Mouse (Mus musculus) adrenal gland, adult 8-10 months (tissue): ENCODE measurements around the gene Tmem211. TPM values are rescaled to one million over a fixed set of nuclear protein-coding genes. Genes with fewer than 3 reads are reported as not detected.

ENCODE experiments used
- DNase-seq: peaks from one replicate; pipeline ENCODE4 v3.0.0; 2022
- total RNA-seq, 4 experiments: library from RNA; stranded (reverse); gene quantifications; 2 replicates each; pipeline ENCODE4 v1.2.4; 2022

Gene Tmem211
- not detected for total RNA-seq

DNA sequence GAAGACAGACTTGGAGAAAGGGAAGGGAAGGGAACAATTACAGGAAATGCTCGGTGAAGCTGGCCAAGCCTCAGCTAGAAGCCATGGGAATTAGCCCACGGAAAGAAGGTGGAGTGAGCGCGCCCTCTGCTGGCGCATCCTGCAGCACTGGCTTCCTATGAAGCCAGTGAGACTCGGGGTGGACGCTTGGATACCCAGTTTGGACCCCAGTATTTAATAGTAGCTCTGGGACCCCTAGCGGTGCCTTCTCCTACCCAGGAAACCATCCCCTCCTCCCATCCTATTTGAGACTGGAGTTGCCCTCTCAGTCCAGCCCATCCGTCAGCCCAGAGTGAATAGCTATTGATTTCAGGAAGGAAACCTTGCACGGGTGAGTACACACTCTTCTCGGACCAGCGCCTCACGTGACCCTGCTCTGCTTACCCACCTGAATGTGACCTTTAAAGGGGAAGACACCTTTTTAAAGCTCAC lies at the start of gene Tmem211:
Gene Tmem211 (plus strand): TSS at position 278 of the 471 bp plus-strand sequence.
- DNase-seq = peak; percentile 56

DNA sequence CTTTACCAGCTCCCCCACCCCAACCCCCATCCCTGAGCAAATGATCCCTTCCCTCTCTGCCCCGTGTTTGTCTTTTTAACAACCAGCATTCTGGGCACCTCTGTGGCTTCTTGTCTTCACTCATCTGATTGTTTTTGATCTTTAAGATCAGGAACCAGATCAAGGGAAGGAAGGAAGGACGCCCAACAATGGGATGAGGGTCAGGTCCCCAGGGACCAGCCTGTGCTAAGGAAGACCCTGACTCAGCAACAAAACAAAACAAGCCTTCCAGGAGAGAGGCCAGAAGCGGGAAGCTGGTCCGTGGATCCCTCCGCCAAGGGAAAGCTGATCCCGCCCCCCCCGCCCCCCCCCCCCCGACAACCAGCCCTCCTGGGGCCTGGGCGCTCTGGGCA lies 47.3 kb upstream of the Tmem211 start:
- DNase-seq = no peak

GRCm38 (mm10) chr5:113179843-113180682 lies 46.6 kb upstream of the Tmem211 start:
- peak; percentile 78 for DNase-seq

- no peak for DNase-seq
Measured at GRCm38 (mm10) chr5:113180755-113181154, 46.0 kb upstream of the Tmem211 start.

- DNase-seq = no peak
Measured at GRCm38 (mm10) chr5:113181441-113181840, 45.3 kb upstream of the Tmem211 start.

DNA sequence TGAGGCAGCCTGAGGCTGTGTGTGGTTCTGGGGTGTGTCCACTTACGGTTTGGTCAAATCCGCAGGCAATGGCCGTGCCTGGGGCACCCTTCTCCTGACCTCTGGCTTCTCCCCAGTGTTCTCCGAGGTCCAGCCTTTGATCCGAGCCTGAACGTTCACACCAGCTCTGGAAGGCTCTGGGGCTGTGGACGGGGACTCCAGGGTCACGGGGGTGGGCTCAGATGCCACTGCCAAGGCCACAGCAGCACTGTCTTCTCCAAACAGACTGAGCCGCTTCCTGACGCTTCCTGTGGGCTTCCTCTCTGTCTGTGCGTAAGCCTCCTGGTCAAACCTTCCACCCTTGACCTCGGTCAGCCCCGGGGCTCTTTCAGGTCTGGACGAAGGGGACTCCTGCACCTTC lies 36.2 kb upstream of the Tmem211 start:
- no peak for DNase-seq

- DNase-seq = no peak
Measured at GRCm38 (mm10) chr5:113191901-113192300, 34.8 kb upstream of the Tmem211 start.

- DNase-seq = no peak
Measured at GRCm38 (mm10) chr5:113193762-113194161, 32.9 kb upstream of the Tmem211 start.

DNA sequence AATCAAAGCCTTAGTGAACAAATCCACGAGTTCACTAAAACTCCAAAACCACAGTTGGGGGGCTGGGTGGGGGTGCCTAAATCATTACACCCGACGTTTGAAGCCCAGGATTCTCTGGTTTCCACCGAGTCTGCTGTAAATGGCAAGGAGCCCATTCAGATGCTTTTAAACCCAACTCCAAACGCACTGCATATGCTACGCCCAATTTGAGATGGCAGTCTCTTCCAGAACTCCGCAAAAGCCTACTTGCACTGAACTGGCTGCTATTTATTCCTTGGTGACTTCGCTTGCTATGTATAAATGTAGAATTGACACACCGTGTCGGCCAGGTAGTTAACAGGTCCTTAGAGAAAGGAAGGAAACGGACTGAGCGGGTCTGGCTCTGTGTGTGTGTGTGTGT lies 31.3 kb upstream of the Tmem211 start:
- no peak for DNase-seq

DNA sequence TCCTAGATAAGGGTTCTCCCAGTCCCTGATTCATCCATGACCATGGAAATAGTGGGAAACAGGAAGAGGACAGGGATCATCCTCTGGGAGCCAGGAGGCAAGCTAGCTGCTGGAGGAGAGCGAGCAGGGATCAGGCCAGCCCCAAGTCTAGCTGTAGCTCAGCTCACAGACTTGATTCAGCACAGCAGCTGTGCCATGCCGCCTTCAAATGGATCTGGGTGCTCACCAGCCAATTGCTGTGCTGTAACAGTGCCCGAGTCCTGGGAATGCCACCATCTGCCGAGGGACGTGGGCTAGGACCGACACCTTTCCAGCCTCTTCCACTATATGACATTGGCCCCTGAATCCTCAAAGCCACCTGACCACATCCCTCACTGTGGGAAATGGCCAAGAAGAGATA lies 30.8 kb upstream of the Tmem211 start:
- no peak for DNase-seq

DNA sequence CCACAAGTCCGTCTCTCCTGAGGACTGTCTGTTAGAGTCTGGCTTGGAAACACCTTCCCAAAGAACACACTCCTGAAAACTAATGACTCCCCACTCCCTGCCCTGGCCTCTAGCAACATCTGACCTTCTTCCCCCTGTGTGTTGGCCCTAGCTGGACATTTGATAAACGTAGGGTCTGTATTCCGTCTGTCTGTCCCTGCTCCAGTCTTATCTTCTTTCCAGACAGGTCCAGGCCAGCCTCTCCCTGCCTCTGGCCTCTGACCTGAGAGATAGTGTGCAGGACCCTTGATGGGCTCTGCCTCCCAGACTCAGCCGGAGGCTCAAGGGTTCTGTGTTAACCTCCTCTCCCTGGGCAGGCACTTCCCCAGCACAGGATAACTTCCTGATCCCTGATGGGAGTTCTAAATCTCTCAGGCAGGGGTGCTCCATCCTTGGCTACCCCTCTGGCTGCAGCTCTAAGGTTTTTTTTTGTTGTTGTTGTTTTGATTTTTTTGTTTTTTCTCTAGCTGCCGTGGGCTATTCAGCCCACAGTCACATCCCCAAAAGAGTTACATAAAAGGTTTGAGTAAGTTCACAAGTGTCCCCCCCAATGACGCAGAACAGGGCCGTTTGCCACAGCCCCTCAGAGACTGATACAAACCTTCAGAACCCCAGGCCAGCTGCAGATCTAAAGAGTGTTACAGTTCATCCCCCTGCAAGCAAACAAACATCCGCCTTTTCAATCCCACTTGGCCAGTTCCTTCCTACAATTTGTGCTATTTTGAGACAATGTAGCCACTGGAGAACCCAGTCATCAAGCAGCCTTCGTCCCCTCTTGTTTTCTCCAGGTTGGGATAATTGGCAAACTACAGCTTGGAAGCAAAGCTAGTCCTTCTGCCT lies 29.6 kb upstream of the Tmem211 start:
- no peak for DNase-seq

DNA sequence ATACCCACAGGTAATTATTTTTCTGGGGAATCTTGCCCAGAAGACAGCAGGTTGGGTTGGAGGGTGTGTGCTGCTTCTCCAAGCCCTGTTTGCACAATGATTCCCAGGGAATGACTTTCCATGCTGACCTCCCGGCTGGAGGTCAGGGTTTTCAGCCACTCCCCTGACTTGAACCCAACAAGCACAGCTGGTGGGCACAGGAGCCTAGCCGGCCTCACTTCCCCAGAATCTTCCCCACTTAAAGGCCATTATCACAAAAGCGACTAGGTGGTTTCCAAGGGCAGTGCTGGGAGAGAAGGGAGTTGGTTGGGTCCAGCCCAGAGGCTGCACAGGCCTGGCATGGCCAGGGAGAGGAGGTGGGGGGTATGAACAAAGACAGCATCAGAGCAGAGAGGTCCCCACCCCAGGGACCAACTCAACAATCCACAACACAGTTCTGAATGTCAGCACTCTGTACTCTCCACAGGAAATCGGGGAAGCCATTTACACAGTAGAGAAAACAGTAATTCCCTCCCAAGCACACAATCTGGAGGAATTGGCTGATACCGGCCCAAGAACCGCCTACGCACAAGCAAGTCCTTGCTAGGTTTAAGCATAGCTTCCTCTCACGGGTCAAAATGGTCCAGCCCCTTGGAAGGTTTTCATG lies 27.5 kb upstream of the Tmem211 start:
- no peak for DNase-seq

DNA sequence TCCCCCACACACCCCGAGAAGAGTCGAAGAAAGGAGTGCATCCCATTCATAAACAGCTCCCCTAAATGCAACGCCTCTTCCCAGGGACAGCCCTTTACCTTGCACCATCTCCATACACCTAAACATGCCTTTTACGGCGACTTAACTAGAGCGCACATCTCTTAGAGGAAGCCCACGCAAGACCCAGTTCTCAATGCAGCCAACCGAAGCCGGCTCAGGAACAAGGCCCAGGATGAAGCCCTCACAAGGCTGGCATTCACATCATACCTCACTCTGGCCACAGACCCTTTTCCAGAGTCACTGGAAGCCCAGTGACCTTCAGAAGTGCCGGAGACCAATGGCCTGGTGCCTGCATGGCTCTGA lies 27.0 kb upstream of the Tmem211 start:
- DNase-seq = no peak

DNA sequence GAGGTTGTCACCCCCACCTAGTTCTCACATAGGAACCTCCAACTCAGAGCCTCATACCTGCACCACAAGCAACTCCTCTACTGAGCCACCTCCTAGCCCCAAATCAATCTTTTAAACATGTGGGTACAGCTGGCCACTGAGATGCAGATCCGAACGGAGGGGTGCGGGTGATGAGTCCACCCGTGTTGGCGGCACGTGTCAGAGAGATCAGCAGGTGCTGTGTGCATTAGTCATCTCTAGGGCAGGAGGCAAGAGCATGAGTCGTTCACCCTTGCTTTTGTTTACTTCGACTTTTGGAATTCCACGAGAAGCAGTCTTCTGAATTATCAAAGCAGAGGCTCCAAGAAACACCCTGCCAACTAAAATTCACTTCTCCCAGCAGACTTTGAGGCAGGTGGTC lies 22.5 kb upstream of the Tmem211 start:
- no peak for DNase-seq

DNA sequence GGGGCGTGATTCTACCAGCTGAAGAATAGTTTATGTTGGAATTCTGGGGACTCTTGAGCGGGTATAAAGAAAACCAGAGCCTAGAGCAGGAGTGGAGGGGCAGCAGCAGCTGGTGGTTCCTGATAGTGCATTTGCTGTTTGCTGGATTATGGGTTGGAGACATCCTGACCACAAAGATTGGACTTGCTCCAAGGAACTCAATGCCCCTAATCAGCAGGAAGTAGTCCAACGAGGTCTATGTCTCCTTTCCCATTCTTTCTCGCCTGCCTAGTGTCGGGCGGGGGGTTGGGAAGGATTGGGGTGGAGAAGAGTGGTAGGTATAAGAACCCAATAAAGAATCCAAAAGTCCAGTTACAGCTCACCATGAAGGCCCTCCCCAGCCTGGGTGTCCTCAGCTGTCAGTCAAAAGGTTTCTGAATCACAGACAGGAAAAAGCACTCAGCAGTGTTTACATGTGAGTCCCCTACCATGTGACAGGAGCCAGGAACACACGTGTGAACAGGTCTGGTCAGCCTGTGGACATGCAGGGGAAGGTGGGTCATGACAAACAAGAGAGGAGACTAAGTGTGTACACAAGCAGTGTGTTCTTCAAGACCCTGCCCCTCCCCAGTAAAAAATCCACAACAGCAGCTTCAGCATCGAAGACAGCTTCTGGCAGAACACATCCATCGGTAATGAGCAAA lies 19.9 kb upstream of the Tmem211 start:
- DNase-seq = no peak

- DNase-seq = no peak
Measured at GRCm38 (mm10) chr5:113208048-113208447, 18.7 kb upstream of the Tmem211 start.

GRCm38 (mm10) chr5:113208622-113209400 lies 17.9 kb upstream of the Tmem211 start:
- no peak for DNase-seq

DNA sequence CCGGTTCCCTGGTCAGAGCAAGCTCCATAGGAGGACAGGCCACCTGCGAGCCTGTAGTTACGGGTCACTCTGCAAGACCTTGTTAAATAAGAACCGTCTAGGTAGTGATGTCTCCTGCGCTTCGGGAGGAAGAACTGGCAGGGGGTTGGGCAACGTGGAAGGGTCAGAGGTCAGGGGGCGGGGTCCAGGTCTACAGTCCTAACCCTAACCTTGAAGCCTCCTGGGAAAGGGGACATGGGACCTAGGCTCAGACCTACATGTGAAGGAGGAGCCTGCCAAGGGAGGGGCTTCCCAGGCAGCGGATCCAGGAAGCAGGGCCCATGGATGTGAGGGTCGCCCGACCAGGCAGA lies 17.3 kb upstream of the Tmem211 start:
- no peak for DNase-seq

DNA sequence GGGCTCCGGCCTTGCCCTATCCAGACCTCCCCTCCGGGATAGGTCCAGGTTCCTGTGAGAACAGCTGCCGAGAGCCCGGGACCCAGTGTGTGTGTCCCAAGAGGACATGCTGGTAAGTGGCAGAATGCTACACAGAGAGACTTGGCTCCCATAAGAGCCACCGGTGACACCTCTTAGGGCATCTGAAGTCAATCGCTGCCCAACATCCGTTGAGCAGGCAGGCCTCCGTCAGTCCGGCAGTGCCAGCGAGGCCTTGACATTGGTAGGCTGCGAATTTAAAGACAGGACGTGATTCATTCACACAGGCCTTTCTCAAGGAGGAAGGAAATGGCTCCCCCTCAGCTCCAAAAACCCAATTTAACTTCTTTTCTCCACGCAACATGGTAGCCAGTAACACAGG lies 16.8 kb upstream of the Tmem211 start:
- no peak for DNase-seq

GRCm38 (mm10) chr5:113210314-113210713 lies 16.4 kb upstream of the Tmem211 start:
- DNase-seq = no peak

DNA sequence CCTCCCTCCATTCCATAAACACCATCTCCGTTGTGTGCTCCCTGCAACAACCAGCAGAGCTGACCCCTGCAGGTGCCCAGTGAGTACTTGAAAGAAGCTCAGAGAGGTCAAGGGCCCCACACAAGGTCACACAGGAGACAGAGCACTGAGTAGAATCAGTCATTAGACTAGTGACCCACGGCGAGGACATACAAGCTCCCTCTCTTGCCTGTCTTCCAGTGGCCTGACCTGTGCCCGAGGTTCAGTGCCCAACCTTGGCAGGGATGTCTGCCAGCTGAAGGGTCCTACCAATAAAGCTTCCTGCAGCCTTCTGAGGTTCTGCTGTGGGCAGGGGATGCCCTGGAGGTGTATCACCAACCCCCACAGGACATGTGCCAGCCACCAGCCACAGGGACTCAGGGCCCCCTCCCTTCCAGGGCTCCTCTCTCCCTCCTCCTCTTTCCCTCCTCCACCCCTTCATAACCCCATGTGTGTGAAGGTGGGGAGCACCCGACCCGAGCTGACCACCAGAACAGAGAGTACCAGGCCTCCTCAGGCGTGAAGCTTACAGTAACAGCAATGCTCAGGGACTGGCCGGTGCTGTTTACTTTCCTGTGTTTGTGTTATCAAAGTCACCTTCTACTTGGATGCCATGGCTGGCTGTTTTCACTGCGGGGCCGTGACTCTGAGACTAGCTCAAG lies 14.4 kb upstream of the Tmem211 start:
- DNase-seq = no peak
